Mouse (Mus musculus): Measurements from ENCODE around the gene Atoh8.

DNA sequence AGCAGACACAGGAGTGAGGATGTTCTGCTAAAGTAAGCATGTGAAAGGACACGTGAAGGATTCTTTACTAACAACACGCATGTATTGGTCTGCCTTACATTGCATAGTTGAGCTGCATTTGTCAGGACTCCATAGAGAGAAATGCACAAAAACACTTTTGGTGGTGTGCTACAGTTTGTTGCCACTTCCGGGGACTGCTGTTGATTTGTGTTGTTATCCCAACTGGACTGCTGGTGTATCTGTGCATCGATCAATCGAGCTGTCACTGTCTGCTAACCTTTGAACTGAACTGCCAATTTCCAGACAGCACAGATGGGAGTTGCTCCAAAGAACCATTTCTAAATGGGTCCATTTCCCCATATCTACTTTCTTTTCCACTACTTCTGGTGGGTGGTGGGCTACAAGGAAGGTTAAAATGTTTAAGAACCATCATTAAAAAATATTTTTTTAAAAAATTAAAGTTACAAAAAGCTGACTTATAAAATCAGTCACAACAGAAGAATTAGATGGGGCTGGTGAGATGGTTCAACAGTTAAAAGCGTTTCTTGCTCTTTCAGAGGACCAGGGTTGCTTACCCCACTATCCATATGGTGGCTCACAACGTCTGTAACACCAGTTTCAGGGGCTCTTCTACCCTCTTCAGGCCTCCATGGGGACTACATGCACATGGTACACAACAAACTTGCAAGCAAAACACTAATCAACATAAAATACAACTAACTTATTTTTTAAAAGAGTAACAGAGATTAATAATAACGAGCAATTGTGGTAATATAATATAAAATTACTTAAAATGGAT, 76.2 kb downstream of the Atoh8 start:
- TF ChIP-seq CTCF (IDR thresholded peaks at IDR 0.05; ENCODE audit: borderline replicate concordance, insufficient read depth, low read length) (no peak), POLR2A (IDR thresholded peaks at IDR 0.05; ENCODE audit: low read depth, low read length) (no peak)

Measured in embryonic fibroblast, embryonic 13.5 days (primary cell).